Mouse (Mus musculus) T-helper 2 cell (primary cell): ENCODE results near the gene Ovca2.

Source experiments
- in situ Hi-C: fragments of 300-600 bp; cut with MboI, MseI; formaldehyde crosslinking; loops from one replicate; pipeline ENCODE4 v1.15.1; 2025; ENCODE audit warnings: high pct_unique_total_duplicates

The Ovca2 gene

DNA sequence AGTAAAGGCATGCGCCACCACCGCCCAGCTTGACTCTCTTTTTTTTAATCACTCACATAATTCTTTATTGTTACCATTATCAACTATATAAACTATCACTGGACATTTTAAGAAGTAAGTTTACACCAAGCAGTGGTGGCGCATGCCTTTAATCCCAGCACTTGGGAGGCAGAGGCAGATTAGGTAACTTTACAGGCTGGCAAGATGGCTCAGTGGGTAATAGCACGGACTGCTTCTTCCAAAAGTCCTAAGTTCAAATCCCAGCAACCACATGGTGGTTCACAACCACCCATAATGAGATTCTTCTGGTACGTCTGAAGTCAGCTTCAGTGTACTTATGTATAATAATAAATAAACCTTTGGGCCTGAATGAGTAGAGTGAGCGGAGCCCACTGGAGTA, 49.2 kb downstream of the Ovca2 start:
- in situ Hi-C loops = no loop called here

DNA sequence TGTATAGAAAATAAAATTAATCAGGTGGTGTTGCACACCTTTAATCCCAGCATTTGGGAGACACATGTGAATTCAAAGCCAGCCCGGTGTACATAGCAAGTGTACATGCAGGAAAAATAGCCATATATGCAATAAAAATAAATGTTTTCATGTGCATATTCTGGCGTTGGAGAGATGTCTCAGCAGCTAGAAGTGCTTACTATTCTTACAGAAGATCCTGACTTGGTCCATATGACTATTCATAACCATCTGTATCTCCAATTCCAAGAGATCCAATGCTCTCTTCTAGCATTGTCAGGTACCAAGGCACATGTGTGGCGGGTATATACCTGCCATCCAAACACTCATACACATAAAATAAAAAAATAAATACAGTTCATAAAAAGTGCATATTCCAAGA, 52.3 kb downstream of the Ovca2 start:
- in situ Hi-C loops = no loop called here
